Mouse (Mus musculus): ENCODE results near the gene Ltbp1. TPM values are rescaled to one million over a fixed set of nuclear protein-coding genes. Genes with fewer than 3 reads are reported as not detected.

Ltbp1 gene
- polyA plus RNA-seq (2012; rRNA removed) = 20.3 and 27.7 TPM in 2 replicates

GRCm38 (mm10) chr17:75005281-75005684 is at the start of gene Ltbp1:
TSS of gene Ltbp1 (plus strand) at chr17:75005568.
- TF ChIP-seq POLR2A (IDR thresholded peaks at IDR 0.05; ENCODE audit: borderline replicate concordance, extremely low read depth, low read depth, low read length) (peak; percentile 60; the same call in 1 of the 2 replicates), CTCF (IDR thresholded peaks at IDR 0.05; ENCODE audit: insufficient read depth, low read length) (no peak)
- WGBS = under 1% methylated on average over 25 of the region's 27 CpGs
- DNase-seq = no peak
- Histone ChIP-seq H3K4me1 (ENCODE audit: control insufficient read depth, insufficient read depth, low read length) (no peaks in the 10 kb centered on the region), H3K4me3 (replicated peaks; ENCODE audit: extremely low read depth, low read depth, low read length) (peak within 1 kb of the TSS; percentile 73)

DNA sequence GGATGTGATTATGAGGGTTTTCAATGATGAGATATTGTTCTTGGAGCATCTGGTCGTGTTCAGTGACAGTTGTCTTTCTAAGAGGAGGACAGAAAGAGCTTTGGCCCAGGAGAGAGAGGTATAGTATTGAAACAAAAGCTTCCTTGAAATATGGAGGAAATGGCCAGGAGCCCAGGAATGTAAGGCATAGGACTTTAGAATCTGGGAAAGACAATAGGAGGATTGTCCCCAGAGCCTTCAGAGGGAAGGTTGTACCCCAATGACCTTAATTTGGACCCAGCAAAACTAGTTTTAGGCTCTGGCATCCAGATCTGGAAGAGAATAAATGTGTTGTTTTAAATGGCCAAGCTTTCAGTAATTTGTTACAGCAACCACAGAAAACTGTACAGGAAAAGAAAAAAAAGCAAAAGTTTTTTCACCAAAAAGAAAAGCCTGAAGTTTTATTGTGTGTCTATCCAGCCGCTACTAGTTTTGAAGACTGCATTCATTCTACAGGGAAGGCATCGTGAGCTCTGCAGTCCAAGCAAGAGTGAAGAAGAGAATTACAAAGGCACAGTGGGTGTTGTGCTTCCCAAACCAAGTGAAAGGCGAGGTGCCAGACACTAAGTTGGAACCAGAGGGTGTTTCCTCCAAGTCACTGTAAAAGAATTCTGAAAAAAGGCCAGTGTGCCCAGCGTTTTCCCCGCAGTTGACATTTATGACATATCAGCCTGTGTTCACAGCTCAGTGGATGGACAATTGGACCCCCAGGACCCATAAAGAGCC is 45.7 kb upstream of the Ltbp1 start:
- no peaks in the 10 kb centered on the region for H3K4me1 ChIP-seq (ENCODE audit: control insufficient read depth, insufficient read depth, low read length)
- no peak overlapping the region for H3K4me3 ChIP-seq (replicated peaks; ENCODE audit: extremely low read depth, low read depth, low read length)
- WGBS = 56% methylated on average over 6 of the region's 6 CpGs
- no peak for DNase-seq
- TF ChIP-seq POLR2A (IDR thresholded peaks at IDR 0.05; ENCODE audit: borderline replicate concordance, extremely low read depth, low read depth, low read length) = no peak
- TF ChIP-seq CTCF (IDR thresholded peaks at IDR 0.05; ENCODE audit: insufficient read depth, low read length) = no peak

DNA sequence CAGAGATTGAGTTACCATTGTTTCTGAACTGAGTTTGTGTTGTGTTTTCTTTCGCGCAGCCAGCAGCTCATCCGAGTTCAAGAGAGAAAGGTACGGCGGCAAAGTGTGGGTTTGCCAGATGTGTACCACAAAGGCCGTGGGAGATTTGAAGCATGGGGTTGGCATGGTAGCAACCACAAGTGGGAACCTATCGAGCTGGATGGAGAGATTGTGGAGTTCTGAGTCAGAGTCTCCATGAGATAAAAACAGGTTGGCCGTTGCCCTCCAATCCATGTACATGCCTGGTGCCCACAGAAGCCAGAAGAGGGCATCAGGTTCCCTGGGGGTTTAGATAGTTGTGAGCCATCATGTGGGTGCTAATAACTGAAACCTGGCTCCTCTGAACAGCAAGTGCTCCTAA is 42.1 kb upstream of the Ltbp1 start:
- Histone ChIP-seq H3K4me1 (ENCODE audit: control insufficient read depth, insufficient read depth, low read length) (no peaks in the 10 kb centered on the region), H3K4me3 (replicated peaks; ENCODE audit: extremely low read depth, low read depth, low read length) (no peak overlapping the region)
- WGBS = 92% methylated on average over 8 of the region's 8 CpGs
- TF ChIP-seq POLR2A (IDR thresholded peaks at IDR 0.05; ENCODE audit: borderline replicate concordance, extremely low read depth, low read depth, low read length) = no peak
- TF ChIP-seq CTCF (IDR thresholded peaks at IDR 0.05; ENCODE audit: insufficient read depth, low read length) = no peak
- no peak for DNase-seq

DNA sequence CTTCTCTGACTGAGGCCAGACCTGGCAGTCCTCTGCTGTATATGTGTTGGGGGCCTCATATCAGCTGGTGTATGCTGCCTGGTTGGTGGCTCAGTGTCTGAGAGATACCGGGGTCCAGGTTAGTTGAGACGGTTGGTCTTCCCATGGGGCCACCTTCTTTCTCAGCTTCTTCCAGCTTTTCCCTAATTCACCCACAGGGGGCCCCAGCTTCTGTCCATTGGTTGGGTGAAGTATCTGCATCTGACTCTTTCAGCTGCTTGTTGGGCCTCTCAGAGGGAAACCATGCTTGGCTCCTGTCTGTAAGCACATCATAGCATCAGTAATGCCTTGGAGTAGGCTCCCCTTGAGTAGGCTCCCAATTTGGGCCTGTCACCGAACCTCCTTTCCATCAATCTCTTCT is 41.5 kb upstream of the Ltbp1 start:
- 92% methylated on average over 3 of the region's 3 CpGs for WGBS
- no peak for TF ChIP-seq CTCF (IDR thresholded peaks at IDR 0.05; ENCODE audit: insufficient read depth, low read length)
- no peak for TF ChIP-seq POLR2A (IDR thresholded peaks at IDR 0.05; ENCODE audit: borderline replicate concordance, extremely low read depth, low read depth, low read length)

GRCm38 (mm10) chr17:74967298-74967848 is 38.0 kb upstream of the Ltbp1 start:
- Histone ChIP-seq H3K4me1 (ENCODE audit: control insufficient read depth, insufficient read depth, low read length) (no peaks in the 10 kb centered on the region), H3K4me3 (replicated peaks; ENCODE audit: extremely low read depth, low read depth, low read length) (no peak overlapping the region)
- no peak for DNase-seq
- 87% methylated on average over 7 of the region's 7 CpGs for WGBS
- TF ChIP-seq POLR2A (IDR thresholded peaks at IDR 0.05; ENCODE audit: borderline replicate concordance, extremely low read depth, low read depth, low read length) = no peak
- no peak for TF ChIP-seq CTCF (IDR thresholded peaks at IDR 0.05; ENCODE audit: insufficient read depth, low read length)

More for the DNA sequence above, 41.5 kb upstream of the Ltbp1 start:
- no peak for DNase-seq
- H3K4me1 ChIP-seq (ENCODE audit: control insufficient read depth, insufficient read depth, low read length) = no peaks in the 10 kb centered on the region
- H3K4me3 ChIP-seq (replicated peaks; ENCODE audit: extremely low read depth, low read depth, low read length) = no peak overlapping the region

DNA sequence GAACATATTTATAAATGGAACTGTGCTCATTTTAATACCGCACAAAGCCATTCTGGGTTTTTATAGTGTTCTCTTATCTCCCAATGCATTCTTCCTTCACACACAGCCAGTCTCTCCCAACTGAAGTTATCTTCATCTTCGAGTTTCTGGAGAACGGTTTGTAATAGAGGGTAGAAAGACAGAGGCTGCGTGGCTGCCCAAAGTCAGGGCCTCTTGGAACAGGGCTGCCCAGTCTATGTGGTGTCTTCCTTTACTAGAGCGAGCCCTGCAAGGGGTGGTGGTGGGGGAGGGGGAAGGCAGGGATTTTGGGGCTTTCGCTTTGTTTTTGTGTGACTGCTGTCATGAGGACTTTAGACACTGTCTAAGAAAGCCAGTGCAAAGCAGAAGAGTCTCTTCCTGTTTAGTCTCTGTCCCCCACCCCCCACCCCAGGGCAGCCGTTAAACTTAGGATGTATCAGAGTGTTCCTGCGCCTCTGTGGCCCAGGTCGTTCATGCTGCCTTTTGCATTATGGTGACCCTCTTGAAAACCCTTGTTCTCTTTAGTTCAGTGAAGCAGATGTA is 37.1 kb upstream of the Ltbp1 start:
- no peaks in the 10 kb centered on the region for H3K4me1 ChIP-seq (ENCODE audit: control insufficient read depth, insufficient read depth, low read length)
- no peak for DNase-seq
- no peak overlapping the region for H3K4me3 ChIP-seq (replicated peaks; ENCODE audit: extremely low read depth, low read depth, low read length)
- WGBS = 64% methylated on average over 9 of the region's 9 CpGs
- TF ChIP-seq CTCF (IDR thresholded peaks at IDR 0.05; ENCODE audit: insufficient read depth, low read length) (no peak), POLR2A (IDR thresholded peaks at IDR 0.05; ENCODE audit: borderline replicate concordance, extremely low read depth, low read depth, low read length) (no peak)

GRCm38 (mm10) chr17:74968738-74969271 is 36.6 kb upstream of the Ltbp1 start:
- TF ChIP-seq POLR2A (IDR thresholded peaks at IDR 0.05; ENCODE audit: borderline replicate concordance, extremely low read depth, low read depth, low read length) (no peak), CTCF (IDR thresholded peaks at IDR 0.05; ENCODE audit: insufficient read depth, low read length) (no peak)
- WGBS = 83% methylated on average over 16 of the region's 16 CpGs
- DNase-seq = no peak
- Histone ChIP-seq H3K4me1 (ENCODE audit: control insufficient read depth, insufficient read depth, low read length) (no peaks in the 10 kb centered on the region), H3K4me3 (replicated peaks; ENCODE audit: extremely low read depth, low read depth, low read length) (no peak overlapping the region)

DNA sequence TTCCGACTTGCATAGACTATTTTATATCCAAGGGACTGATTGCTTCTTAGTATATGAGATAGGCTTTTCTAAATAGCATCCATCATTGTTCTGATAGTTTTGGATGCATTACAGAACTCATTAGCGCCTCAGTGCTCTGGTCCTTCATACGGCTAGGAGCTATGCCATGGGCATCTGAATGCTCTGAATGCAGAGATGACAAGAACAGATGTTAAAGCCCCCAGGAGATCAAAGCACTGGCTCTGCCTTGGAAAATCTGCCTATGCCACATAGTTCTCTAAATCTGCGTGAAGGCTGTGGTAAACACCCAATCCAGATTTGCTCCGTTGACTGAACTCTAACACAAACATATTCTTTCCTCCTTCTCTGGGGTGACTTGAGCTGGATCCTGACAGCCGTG is 30.2 kb upstream of the Ltbp1 start:
- no peak for DNase-seq
- no peak for TF ChIP-seq CTCF (IDR thresholded peaks at IDR 0.05; ENCODE audit: insufficient read depth, low read length)
- no peak for TF ChIP-seq POLR2A (IDR thresholded peaks at IDR 0.05; ENCODE audit: borderline replicate concordance, extremely low read depth, low read depth, low read length)
- no peaks in the 10 kb centered on the region for H3K4me1 ChIP-seq (ENCODE audit: control insufficient read depth, insufficient read depth, low read length)
- H3K4me3 ChIP-seq (replicated peaks; ENCODE audit: extremely low read depth, low read depth, low read length) = no peak overlapping the region
- WGBS = 65% methylated on average over 6 of the region's 6 CpGs

GRCm38 (mm10) chr17:74976167-74976985 is 29.0 kb upstream of the Ltbp1 start:
- WGBS = 77% methylated on average over 8 of the region's 8 CpGs
- no peak overlapping the region for H3K4me3 ChIP-seq (replicated peaks; ENCODE audit: extremely low read depth, low read depth, low read length)
- no peak for DNase-seq
- no peak for TF ChIP-seq POLR2A (IDR thresholded peaks at IDR 0.05; ENCODE audit: borderline replicate concordance, extremely low read depth, low read depth, low read length)
- no peak for TF ChIP-seq CTCF (IDR thresholded peaks at IDR 0.05; ENCODE audit: insufficient read depth, low read length)
- no peaks in the 10 kb centered on the region for H3K4me1 ChIP-seq (ENCODE audit: control insufficient read depth, insufficient read depth, low read length)
